Mouse (Mus musculus): ENCODE data around the gene Gm14597. TPM values are rescaled to one million over a fixed set of nuclear protein-coding genes. Genes with fewer than 3 reads are reported as not detected.
A peak's percentile ranks its signal among the peaks of the same experiment; 100 is the strongest.

The Gm14597 gene
- total and polyA plus RNA-seq, 3 experiments, result not detected

- TF ChIP-seq POLR2AphosphoS5 (IDR thresholded peaks at IDR 0.05; ENCODE audit: borderline replicate concordance, low read depth, low read length) (no peak), CTCF (IDR thresholded peaks at IDR 0.05 in 2 of 3, conservative IDR thresholded peaks at IDR 0.05 in 1 of 3; ENCODE audit: control insufficient read depth in 1 of 3, insufficient read depth in 1 of 3, low read depth in 2 of 3, low read length in 3 of 3, poor library complexity in 1 of 3, severe bottlenecking in 1 of 3) (peak in 2 of 3 experiments; percentile 41 to 59; a peak in 4 of 6 replicates), GATA1 (IDR thresholded peaks at IDR 0.05; ENCODE audit: low read depth, low read length) (no peak), SMC3 (IDR thresholded peaks at IDR 0.05; ENCODE audit: low read depth, low read length) (peak; percentile 66), MAX (IDR thresholded peaks at IDR 0.05; ENCODE audit: low read length) (no peak), JUND (IDR thresholded peaks at IDR 0.05; ENCODE audit: low read depth, low read length) (no peak), USF1 (IDR thresholded peaks at IDR 0.05; ENCODE audit: low read depth, low read length) (no peak), ZC3H11A (IDR thresholded peaks at IDR 0.05; ENCODE audit: low read depth, low read length) (peak; percentile 34; the same call in 1 of the 2 replicates), MAZ (IDR thresholded peaks at IDR 0.05; ENCODE audit: low read depth, low read length) (no peak)
These were observed 1.8 kb upstream of the Gm14597 start (continued) for GRCm38 (mm10) chrX:53610571-53610970.

GRCm38 (mm10) chrX:53608122-53608813 is 511 bp downstream of the Gm14597 start:
- no peak overlapping the region for H3K4me3 ChIP-seq (ENCODE audit: control insufficient read depth in 1 of 2, insufficient read depth in 1 of 2, low read depth in 2 of 2, low read length in 2 of 2)
- H3K27ac ChIP-seq (ENCODE audit: control insufficient read depth, low read depth, low read length), result no peak overlapping the region
- no peaks in the 10 kb centered on the region for H3K4me1 ChIP-seq (ENCODE audit: control insufficient read depth in 1 of 2, insufficient read depth in 2 of 2, low read length in 2 of 2)
- DNase-seq (ENCODE audit: low read depth, low spot score), result no peak
- no peaks in the 10 kb centered on the region for H3K9me3 ChIP-seq (replicated peaks; ENCODE audit: insufficient read depth, low read length)
- no peaks in the 10 kb centered on the region for H3K36me3 ChIP-seq (ENCODE audit: control insufficient read depth in 1 of 2, insufficient read depth in 2 of 2, low read length in 2 of 2)
- TF ChIP-seq POLR2AphosphoS2 (IDR thresholded peaks at IDR 0.05; ENCODE audit: low read length) (no peak), GABPA (IDR thresholded peaks at IDR 0.05; ENCODE audit: low read depth, low read length) (no peak), MAFK (IDR thresholded peaks at IDR 0.05; ENCODE audit: borderline replicate concordance, low read depth, low read length) (no peak), ZC3H11A (IDR thresholded peaks at IDR 0.05; ENCODE audit: low read depth, low read length) (no peak), ZKSCAN1 (IDR thresholded peaks at IDR 0.05; ENCODE audit: low read depth, low read length) (no peak), ZNF384 (IDR thresholded peaks at IDR 0.05; ENCODE audit: low read depth, low read length) (no peak), E2F4 (IDR thresholded peaks at IDR 0.05; ENCODE audit: borderline replicate concordance, low read depth, low read length) (no peak), RAD21 (IDR thresholded peaks at IDR 0.05; ENCODE audit: low read depth, low read length) (no peak), KAT2A (conservative IDR thresholded peaks at IDR 0.05; ENCODE audit: low read depth, low read length) (no peak), JUND (IDR thresholded peaks at IDR 0.05; ENCODE audit: low read depth, low read length) (no peak), NELFE (IDR thresholded peaks at IDR 0.05; ENCODE audit: low read depth, low read length) (no peak), BHLHE40 (IDR thresholded peaks at IDR 0.05; ENCODE audit: borderline replicate concordance, low read depth, low read length) (no peak), ELF1 (IDR thresholded peaks at IDR 0.05; ENCODE audit: low read depth, low read length) (no peak), TCF12 (IDR thresholded peaks at IDR 0.05; ENCODE audit: low read depth, low read length) (no peak), SIN3A (IDR thresholded peaks at IDR 0.05; ENCODE audit: low read length) (no peak), CHD1 (IDR thresholded peaks at IDR 0.05; ENCODE audit: low read depth, low read length) (no peak), POLR2A (IDR thresholded peaks at IDR 0.05; ENCODE audit: control insufficient read depth in 1 of 2, insufficient read depth in 1 of 2, low read depth in 1 of 2, low read length in 2 of 2, poor library complexity in 1 of 2) (no peak), GATA1 (IDR thresholded peaks at IDR 0.05; ENCODE audit: low read depth, low read length) (no peak)
- no peak overlapping the region for H3K9ac ChIP-seq (ENCODE audit: control insufficient read depth, low read depth, low read length, poor library complexity, severe bottlenecking)
- no peaks in the 10 kb centered on the region for H3K27me3 ChIP-seq (ENCODE audit: control insufficient read depth in 1 of 2, insufficient read depth in 2 of 2, low read length in 2 of 2)
- H3K79me2 ChIP-seq (ENCODE audit: control insufficient read depth, insufficient read depth, low read length, poor library complexity), result no peaks in the 10 kb centered on the region
